Mouse (Mus musculus) embryonic fibroblast, embryonic 13.5 days (primary cell): ENCODE measurements at regions not wholly inside any gene's neighbourhood (a gene's known extent, or its start where the extent isn't known, plus 50 kb on each side); places are given as distances from the start of the nearest gene placed in this dataset.

Experiments used
- H3K27ac ChIP-seq: 2 replicates; pipeline ENCODE4 v1.5.1; 2012; ENCODE audit warnings: low read length, control low read depth, inconsistent platforms; ENCODE audit not compliant: insufficient read depth
- H3K4me1 ChIP-seq: 2 replicates; pipeline ENCODE4 v1.6.1; 2011; ENCODE audit warnings: low read length; ENCODE audit not compliant: control insufficient read depth, insufficient read depth
- H3K4me3 ChIP-seq: 2 replicates; pipeline ENCODE4 v1.5.1; 2011; ENCODE audit warnings: mild to moderate bottlenecking, control low read depth, low read length; ENCODE audit not compliant: insufficient read depth
- CTCF ChIP-seq: IDR thresholded peaks from 2 replicates; pipeline ENCODE4 v1.5.1; 2011; ENCODE audit warnings: mild to moderate bottlenecking, control low read depth, low read length, moderate library complexity, borderline replicate concordance; ENCODE audit not compliant: insufficient read depth
- POLR2A ChIP-seq: IDR thresholded peaks from 2 replicates; pipeline ENCODE4 v1.6.1; 2011; ENCODE audit warnings: low read depth, mild to moderate bottlenecking, control low read depth, low read length, moderate library complexity

DNA sequence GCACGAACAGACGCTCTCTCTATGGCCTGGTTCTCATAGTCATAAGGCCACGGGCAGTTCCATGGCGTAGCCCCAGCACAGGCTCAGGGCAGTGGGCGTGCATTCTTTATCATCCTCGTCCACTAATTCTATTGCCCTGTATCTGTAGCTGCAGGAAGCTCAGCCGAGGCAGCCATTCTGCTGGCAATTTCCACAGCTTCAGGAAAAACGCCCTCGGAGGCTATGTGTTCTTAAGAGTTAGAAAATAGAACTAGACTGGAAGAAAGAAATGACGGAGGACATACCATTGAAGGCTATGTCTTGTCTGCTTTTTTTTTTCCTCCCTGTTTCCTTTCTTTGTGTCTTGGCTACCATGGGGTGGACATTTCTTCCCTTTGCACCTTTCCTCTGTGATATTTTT is 205.0 kb upstream of the Nat3 start:
- no peak overlapping the region for H3K27ac ChIP-seq
- H3K4me1 ChIP-seq, result no peaks in the 10 kb centered on the region

DNA sequence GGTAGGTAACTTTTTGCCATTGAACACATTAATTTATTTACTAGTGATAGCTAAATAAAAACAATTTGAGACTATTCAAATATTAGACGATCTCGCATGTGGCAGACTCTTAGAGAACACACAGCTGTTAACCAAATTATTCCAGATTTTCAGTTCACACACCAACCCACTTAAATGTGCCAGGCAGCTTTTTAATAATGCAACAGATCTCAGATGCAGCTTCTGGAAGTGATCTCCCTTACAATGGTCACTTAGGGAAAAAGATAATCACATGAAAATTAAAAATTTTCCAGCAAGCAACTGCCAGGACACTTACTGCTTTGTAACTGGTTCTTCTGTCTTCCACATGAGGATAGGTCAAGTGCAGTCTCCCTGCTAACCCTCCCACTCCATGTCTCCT is 203.1 kb upstream of the Nat3 start:
- Histone ChIP-seq H3K4me1 (no peaks in the 10 kb centered on the region), H3K4me3 (no peak overlapping the region), H3K27ac (no peak overlapping the region)
- no peak for TF ChIP-seq CTCF
- TF ChIP-seq POLR2A, result no peak

More for the DNA sequence above, 205.0 kb upstream of the Nat3 start:
- TF ChIP-seq CTCF (no peak), POLR2A (no peak)
- no peak overlapping the region for H3K4me3 ChIP-seq

DNA sequence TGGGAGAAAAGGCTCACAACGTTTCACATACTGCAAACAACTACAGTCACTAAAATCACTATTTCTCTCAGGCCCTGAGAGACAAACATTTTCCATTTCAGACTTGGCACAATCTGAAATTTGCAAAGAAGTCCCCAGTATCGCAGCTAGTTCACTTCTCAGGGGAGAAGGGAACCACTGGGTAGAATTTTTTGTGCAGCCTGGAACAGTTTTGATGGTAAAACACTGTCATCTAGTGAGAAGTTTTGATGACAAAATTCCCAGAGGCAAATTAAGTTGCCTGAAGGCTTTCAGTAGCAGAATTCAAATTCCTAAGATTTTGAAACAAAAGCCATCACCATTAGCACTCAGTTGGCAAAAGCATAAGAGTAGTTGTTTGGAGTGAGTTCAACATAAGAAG is 195.2 kb upstream of the Nat3 start:
- TF ChIP-seq POLR2A (no peak), CTCF (no peak)
- Histone ChIP-seq H3K4me3 (no peak overlapping the region), H3K4me1 (no peaks in the 10 kb centered on the region), H3K27ac (no peak overlapping the region)

DNA sequence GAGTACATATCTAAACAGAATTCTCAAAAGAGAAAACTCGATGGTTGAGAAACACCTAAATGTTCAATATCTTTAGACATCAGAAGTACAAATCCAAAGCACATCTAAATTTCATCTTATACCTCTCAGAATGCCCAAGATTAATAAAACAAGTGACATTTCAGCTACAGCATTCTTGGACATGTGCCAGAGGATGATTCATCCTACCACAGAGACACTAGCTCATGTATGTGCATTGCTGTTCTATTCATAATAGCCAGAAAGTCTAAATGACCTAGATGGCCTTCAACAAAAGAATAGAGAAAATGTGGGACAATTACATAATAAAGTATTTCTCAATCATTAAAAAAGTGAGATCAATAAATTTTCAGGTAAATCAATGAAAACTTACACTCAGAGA is 146.6 kb upstream of the Nat3 start:
- H3K4me3 ChIP-seq, result no peak overlapping the region
- no peak for TF ChIP-seq POLR2A
- TF ChIP-seq CTCF, result no peak
- no peak overlapping the region for H3K27ac ChIP-seq
- H3K4me1 ChIP-seq, result no peaks in the 10 kb centered on the region

DNA sequence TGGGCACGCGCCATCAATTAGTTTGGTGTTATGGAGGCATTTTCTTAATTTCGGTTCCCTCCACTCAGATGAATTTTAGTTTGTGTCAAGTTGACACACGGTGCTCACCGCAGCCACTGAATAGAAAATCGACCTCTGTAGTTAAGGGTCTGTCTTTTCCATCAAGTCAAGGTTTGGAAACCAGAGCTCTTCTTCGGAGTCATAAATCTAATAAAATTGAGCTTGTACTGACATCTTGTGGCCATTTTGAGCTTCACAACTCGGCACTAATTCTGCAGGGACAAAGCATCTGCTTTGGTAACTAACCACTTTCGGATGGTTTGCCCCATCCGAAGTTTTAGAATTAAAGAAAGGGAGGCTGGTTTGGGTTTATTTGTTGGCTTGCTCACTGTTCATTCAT is 117.7 kb upstream of the Nat3 start:
- TF ChIP-seq CTCF, result no peak
- TF ChIP-seq POLR2A, result no peak
- Histone ChIP-seq H3K4me3 (no peak overlapping the region), H3K4me1 (no peaks in the 10 kb centered on the region), H3K27ac (no peak overlapping the region)

DNA sequence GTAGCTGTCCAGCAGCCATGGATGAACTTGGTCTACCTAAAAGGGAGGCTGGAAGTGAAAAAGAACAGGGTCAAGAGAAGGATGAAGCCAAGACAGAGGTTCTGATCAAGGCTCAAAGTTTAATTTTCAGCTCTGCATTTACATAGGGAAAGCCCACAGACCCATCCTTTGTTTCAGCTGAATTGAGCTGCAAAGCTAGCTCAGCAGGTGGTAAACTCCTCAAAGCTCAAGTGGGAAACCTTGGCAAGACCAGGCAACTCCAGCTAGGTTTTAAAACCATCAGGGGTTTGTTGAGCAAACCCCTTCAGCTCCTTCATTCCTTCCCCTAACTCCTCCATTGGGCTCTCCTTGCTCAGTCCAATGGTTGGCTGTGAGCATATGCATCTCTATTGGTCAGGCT is 108.8 kb upstream of the Nat3 start:
- no peak overlapping the region for H3K4me3 ChIP-seq
- H3K4me1 ChIP-seq, result no peaks in the 10 kb centered on the region
- TF ChIP-seq POLR2A (no peak), CTCF (no peak)
- no peak overlapping the region for H3K27ac ChIP-seq

DNA sequence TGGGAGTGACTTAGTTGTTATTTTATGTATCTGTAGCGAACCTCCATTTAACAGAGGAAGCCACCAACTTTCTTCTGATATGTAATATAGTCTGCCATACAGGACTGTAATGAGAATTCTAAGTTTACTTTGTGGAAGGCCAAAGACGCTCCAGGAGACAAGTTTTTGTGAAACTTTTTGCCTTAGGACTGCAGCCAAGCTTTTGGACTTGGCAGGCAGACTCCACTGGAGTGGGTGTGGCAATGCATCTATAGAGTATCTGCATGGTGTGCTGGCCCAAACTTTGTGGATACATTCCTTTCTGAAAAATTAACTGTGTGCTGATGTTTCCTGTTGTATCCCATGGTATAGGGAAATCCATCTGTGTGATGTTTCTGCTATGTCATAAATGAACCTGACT is 101.1 kb upstream of the Nat3 start:
- Histone ChIP-seq H3K27ac (no peak overlapping the region), H3K4me3 (no peak overlapping the region), H3K4me1 (no peaks in the 10 kb centered on the region)
- no peak for TF ChIP-seq CTCF
